Comparison of ENCODE assay signal across 8 mouse cellular contexts in the genomic region with DNA sequence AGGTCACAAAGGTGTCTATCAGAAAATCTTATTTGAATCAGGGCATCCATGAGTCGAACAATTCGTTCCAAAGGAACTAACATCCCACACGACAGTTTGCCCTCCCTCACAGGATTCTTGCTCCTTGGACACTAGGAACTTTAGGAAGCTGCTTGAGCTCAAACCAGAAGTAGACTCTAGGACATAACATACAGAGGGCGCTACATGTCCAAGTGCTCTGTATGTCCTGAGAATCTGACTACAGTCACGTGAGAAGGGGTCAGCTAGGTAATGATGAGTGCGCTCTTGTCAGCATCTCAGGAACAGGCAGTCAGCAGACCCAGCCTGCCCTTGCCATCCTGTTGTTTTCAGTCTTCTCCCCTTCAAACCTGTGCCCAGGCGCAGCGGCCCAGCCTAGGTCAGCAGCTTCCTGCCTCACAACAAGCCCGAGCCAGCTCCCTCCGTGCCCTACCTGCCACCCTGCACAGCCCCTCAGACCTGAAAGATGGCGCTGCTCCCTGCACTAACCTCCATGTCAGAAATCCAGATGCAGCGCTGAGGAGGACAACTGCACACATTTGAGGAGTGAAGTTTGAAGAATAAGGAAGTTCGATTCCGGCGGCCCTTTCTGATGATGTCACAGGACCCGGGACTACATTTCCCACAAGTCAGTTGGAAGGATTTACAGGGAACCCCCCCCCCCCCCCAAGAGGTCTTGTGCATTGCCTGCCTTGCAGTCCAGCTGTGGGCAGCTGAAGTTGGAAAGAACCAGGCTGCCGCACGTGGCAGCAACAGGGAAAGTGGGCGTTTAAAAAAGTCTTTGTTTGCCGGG. TPM values are rescaled to one million over a fixed set of nuclear protein-coding genes. Genes with fewer than 3 reads are reported as not detected.
DNase-seq lines count a peak whose midpoint lies in the region; ATAC-seq lines count a peak whose summit lies in the region.

A gene (minus strand): TSS at position 642 of the 811 bp plus-strand sequence.

- peaks cover 7% of the 10 kb centered on the region for H3K4me1 ChIP-seq in hindbrain, embryonic 15.5 days (replicated peaks)

- H3K4me2 ChIP-seq in hindbrain, embryonic 15.5 days = peak within 1 kb of the TSS; percentile 68

- no peaks in the 10 kb centered on the region for H3K9me3 ChIP-seq in hindbrain, embryonic 15.5 days

- peak within 1 kb of the TSS; percentile 67 for H3K9ac ChIP-seq in hindbrain, embryonic 15.5 days

- DNase-seq in T-cell, adult 2 months (ENCODE audit: low spot score) = peak; percentile 88
- DNase-seq in cerebellum, postnatal 36 days = peak; percentile 89 to 95
- DNase-seq in frontal cortex, postnatal 36 days (ENCODE audit: low spot score in 2 of 2) = peak; percentile 87 to 94
- DNase-seq in left cerebral cortex, adult 11 months (ENCODE audit: low spot score) = peak; percentile 79
- peak; percentile 89 to 93 for DNase-seq in lung, postnatal 4 days
- peak; percentile 85 for DNase-seq in retina, postnatal 7 days (ENCODE audit: low read depth, low spot score)
- peak; percentile 66 for DNase-seq in urinary bladder, adult 2 months (ENCODE audit: low spot score)

- WGBS in hindbrain, embryonic 15.5 days = 2% methylated on average over 20 of the region's 20 CpGs

- peak within 1 kb of the TSS; percentile 83 for H3K27ac ChIP-seq in hindbrain, embryonic 15.5 days (replicated peaks)

- H3K27me3 ChIP-seq in hindbrain, embryonic 15.5 days = no peaks in the 10 kb centered on the region

- peak within 1 kb of the TSS; percentile 87 for H3K4me3 ChIP-seq in hindbrain, embryonic 15.5 days

- peak; percentile 97 for ATAC-seq in hindbrain, embryonic 15.5 days (ENCODE audit: low FRiP score, low read depth)

- no peaks in the 10 kb centered on the region for H3K36me3 ChIP-seq in hindbrain, embryonic 15.5 days

RNA-seq across cellular contexts. Expression of the gene that starts here (rescaled TPM):
- polyA plus RNA-seq in hindbrain, embryonic 15.5 days (2015; fragmentation: Nextera tagmentation; extraction: Ambion mirVana) = 4.6 TPM in 2 replicates
- polyA plus RNA-seq in urinary bladder, adult 2 months (2012; rRNA removed) = 3.9 and 4.4 TPM in 2 replicates

Comparison
In these comparisons a context has a peak if more than half of its experiments do, and no peak if none do; other contexts are left out.
1. Peak in every context shown above with its lines: DNase-seq, ATAC-seq, H3K4me3 ChIP-seq and H3K27ac ChIP-seq.